Mouse (Mus musculus): ENCODE results near the gene Slc7a6os. TPM values are rescaled to one million over a fixed set of nuclear protein-coding genes. Genes with fewer than 3 reads are reported as not detected.

The Slc7a6os gene
- 10 to 100 TPM; 25.8 to 30.4 TPM for total RNA-seq (2021)
- long read RNA-seq, experiment 1, partial matches to known transcripts, result 1 of 13 reads
- long read RNA-seq, experiment 1, other reads (novel, unspliced or antisense), result 10 of 13 reads
- long read RNA-seq, experiment 2, partial matches to known transcripts, result 2 of 11 reads
- long read RNA-seq, experiment 2, other reads (novel, unspliced or antisense), result 5 of 11 reads

DNA sequence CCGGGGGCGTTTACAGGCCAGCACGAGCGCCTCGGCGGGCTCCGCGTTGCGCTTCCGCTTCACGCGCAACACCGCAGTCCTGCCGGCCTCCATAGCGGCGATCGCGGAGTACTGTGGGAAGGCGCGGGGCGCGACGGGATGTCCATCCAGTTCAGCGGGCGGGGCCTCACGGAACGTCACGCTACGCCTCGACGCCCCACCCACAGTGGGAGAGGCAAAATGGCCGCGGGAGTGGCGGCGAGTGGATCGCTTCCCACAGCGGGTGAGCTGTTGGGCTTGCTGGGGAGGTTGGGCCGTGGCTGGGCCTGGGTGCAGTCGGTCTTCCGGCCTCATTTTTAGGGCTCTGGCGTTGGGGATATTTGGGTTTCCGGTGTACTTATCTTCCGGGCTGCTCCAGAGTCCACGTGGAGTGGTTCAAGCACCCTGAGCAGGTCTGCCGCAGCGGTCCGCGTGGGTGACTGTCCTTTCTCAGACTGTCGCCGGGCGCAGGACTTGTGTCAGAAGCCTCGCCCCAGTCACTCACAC, at the start of gene Slc7a6os, which contains the start of gene Prmt7:
Slc7a6os (minus strand) TSS at position 115 of the 525 bp plus-strand sequence.
Prmt7 (plus strand) TSS at position 116 of the 525 bp plus-strand sequence.
- peak within 1 kb of the TSS; percentile 97 for H3K27ac ChIP-seq
- TF ChIP-seq CTCF (conservative IDR thresholded peaks at IDR 0.05), result no peak; the same call in 1 of the 2 replicates
- H3K4me3 ChIP-seq, result peak within 1 kb of the TSS; percentile 99
- peak; percentile 96 for DNase-seq (ENCODE audit: low spot score in 2 of 2)

- no peak overlapping the region for H3K4me3 ChIP-seq
- DNase-seq (ENCODE audit: low spot score in 2 of 2), result no peak
- TF ChIP-seq CTCF (conservative IDR thresholded peaks at IDR 0.05), result no peak
- no peak overlapping the region for H3K27ac ChIP-seq
These were observed 49.0 kb upstream of the Slc7a6os start for GRCm38 (mm10) chr8:106259579-106260255.

GRCm38 (mm10) chr8:106258169-106258568, 47.4 kb upstream of the Slc7a6os start:
- Histone ChIP-seq H3K27ac (no peak overlapping the region), H3K4me3 (no peak overlapping the region)
- peak; percentile 68 for TF ChIP-seq CTCF (conservative IDR thresholded peaks at IDR 0.05)
- DNase-seq (ENCODE audit: low spot score in 2 of 2), result no peak

GRCm38 (mm10) chr8:106250186-106250585, 39.5 kb upstream of the Slc7a6os start:
- no peak overlapping the region for H3K4me3 ChIP-seq
- 0 out of 2 replicates have a peak overlapping the region, but pooled peaks have one; percentile 36 for H3K27ac ChIP-seq
- no peak for TF ChIP-seq CTCF (conservative IDR thresholded peaks at IDR 0.05)
- no peak for DNase-seq (ENCODE audit: low spot score in 2 of 2)

DNA sequence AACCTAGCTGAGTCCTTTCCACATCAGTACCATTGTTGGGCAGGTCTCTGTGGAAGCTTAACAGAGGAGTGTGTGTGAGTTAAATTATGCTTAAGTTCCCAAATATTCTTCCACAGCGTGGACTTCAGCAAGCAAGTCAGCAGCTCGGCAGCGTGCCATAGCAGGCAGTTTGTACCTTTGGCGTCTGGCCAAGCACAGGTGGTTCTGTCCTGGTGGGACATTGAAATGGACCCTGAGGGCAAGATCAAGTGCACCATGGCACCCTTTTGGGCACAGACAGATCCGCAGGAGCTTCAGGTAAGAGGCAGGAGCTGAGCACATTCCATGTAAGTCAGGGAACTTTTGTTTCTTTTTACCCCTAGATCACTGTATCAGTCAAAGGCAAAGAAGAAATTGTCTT, 26.4 kb upstream of the Slc7a6os start:
- H3K27ac ChIP-seq, result no peak overlapping the region
- TF ChIP-seq CTCF (conservative IDR thresholded peaks at IDR 0.05), result no peak
- no peak for DNase-seq (ENCODE audit: low spot score in 2 of 2)
- no peak overlapping the region for H3K4me3 ChIP-seq

GRCm38 (mm10) chr8:106234567-106235261, 24.0 kb upstream of the Slc7a6os start:
- no peak for TF ChIP-seq CTCF (conservative IDR thresholded peaks at IDR 0.05)
- no peak for DNase-seq (ENCODE audit: low spot score in 2 of 2)
- H3K27ac ChIP-seq, result no peak overlapping the region
- no peak overlapping the region for H3K4me3 ChIP-seq

DNA sequence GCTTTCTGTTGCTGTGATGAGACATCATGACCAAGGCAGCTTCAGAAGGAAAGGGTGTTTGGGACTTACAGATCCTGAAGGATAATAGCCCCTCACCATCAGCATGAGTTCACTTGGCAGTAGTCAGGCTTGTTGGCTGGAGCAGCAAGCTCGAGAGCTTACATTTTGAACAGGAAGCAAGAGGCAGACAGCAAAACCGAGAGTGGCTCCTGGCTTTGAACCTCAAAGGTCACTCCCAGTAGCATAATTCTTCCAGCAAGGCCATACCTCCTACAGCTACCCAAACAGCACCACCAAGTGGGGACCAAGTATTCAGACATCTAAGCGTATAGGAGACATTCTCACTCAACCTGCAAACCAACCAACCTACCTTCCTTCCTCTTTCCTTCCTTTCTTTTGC, 22.0 kb upstream of the Slc7a6os start:
- H3K27ac ChIP-seq, result no peak overlapping the region
- peak; percentile 22 for TF ChIP-seq CTCF (conservative IDR thresholded peaks at IDR 0.05)
- H3K4me3 ChIP-seq, result no peak overlapping the region

DNA sequence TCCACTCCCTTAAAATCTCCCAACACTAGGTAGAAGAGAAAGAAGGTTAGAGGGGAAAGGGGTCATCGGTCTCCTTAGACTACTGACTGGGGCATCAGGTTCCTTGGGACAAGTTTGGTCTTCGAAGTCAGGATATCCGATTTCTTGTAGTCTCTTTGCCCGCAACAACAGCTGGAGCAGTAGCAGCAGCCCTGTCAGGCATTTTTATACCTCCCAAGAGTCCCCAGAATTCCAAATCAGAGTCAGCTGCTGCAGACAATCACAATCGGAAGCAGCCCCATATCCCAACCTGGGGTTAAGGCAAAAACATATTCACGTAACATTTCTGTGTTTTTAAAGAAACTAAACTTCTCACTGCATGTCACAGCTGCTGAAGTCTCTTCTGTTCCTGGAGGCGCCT, 20.8 kb upstream of the Slc7a6os start:
- DNase-seq (ENCODE audit: low spot score in 2 of 2), result no peak

More for the DNA sequence above, 22.0 kb upstream of the Slc7a6os start:
- no peak for DNase-seq (ENCODE audit: low spot score in 2 of 2)

DNA sequence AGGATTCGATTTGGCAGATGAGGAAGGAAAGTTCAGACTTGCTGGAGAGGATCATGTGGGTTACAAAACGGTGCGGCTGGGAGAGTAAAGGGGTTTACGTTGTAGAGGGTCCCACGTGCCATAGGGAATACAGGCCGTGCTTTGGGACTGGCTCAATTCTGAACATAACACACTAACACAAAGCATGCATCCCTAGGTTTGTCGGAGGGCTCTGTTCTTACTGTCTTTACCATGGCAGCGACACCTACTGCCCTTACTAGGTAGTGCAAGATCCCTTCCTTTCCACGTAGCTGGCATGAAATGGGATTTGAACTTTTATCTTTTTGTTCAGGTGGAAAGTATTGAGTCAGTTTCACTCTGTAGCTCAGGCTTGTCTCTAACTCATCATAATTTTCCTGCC, 15.9 kb upstream of the Slc7a6os start:
- DNase-seq (ENCODE audit: low spot score in 2 of 2), result peak in 1 of 2 experiments; percentile 62
- TF ChIP-seq CTCF (conservative IDR thresholded peaks at IDR 0.05), result peak; percentile 95

More for the DNA sequence above, 20.8 kb upstream of the Slc7a6os start:
- TF ChIP-seq CTCF (conservative IDR thresholded peaks at IDR 0.05), result no peak
- Histone ChIP-seq H3K4me3 (no peak overlapping the region), H3K27ac (no peak overlapping the region)

GRCm38 (mm10) chr8:106219620-106220019, 8.9 kb upstream of the Slc7a6os start:
- H3K4me3 ChIP-seq, result no peak overlapping the region
- peak; percentile 47 for TF ChIP-seq CTCF (conservative IDR thresholded peaks at IDR 0.05)
- H3K27ac ChIP-seq, result no peak overlapping the region
- no peak for DNase-seq (ENCODE audit: low spot score in 2 of 2)

More for the DNA sequence above, 15.9 kb upstream of the Slc7a6os start:
- Histone ChIP-seq H3K4me3 (no peak overlapping the region), H3K27ac (no peak overlapping the region)

DNA sequence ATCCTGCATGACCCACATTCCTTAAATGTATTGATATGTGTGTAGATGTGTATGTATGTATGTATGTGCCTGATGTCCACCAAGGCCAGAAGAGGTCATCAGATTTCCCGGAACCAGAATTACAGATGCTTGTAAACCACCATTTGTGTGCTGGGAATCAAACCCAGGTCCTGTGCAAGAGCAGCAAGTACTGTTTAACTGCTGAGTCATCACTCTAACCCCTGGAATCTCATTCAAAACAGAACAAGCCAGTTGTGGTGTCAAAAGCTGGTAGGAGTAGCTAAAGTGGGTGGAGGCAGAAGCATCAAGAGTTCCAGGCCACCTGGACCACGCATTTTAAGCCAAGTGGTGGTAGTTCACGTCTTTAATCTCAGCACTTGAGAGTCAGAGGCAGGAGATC, 3.2 kb upstream of the Slc7a6os start:
- DNase-seq (ENCODE audit: low spot score in 2 of 2), result no peak
- no peak for TF ChIP-seq CTCF (conservative IDR thresholded peaks at IDR 0.05)
- Histone ChIP-seq H3K4me3 (no peak overlapping the region), H3K27ac (no peak overlapping the region)

GRCm38 (mm10) chr8:106211421-106211820, 686 bp upstream of the Slc7a6os start:
- peak overlapping the region; percentile 99 for H3K4me3 ChIP-seq
- no peak for DNase-seq (ENCODE audit: low spot score in 2 of 2)
- TF ChIP-seq CTCF (conservative IDR thresholded peaks at IDR 0.05), result no peak
- peak overlapping the region; percentile 97 for H3K27ac ChIP-seq
